Mouse (Mus musculus): ENCODE measurements around the gene Zfp27.

DNA sequence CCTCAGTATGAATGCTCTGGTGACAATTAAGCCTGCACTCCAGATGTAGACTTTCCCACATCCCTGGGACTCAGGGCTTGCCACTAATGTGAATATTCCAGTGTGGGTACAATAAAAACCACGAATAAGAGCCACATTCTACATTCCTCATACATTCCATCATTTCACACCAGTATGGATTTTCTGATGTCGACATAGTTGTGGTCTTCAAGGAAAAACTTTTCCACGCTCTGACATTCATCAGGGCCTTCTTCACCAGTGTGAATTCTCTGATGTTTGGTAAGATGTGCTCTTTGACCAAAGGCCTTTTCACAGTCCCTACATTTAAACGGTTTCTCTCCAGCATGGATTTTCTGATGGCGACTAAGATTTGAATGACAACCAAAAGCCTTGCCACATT, 61.8 kb downstream of the Zfp27 start:
- no peak for TF ChIP-seq CTCF (IDR thresholded peaks at IDR 0.05; ENCODE audit: low read depth)
- no peak for TF ChIP-seq EP300 (IDR thresholded peaks at IDR 0.05; ENCODE audit: low read depth)

Data from heart, postnatal 0 days (tissue).